ENCODE assay signal across 11 mouse cellular contexts in genomic region chr15:24992665-24993324, GRCm38 (mm10).
DNase-seq lines count a peak whose midpoint lies in the region; ATAC-seq and TF ChIP-seq lines count a peak whose summit lies in the region.
"Had no signal": no experiment of that assay in that cellular context is flagged by ENCODE, and none has a peak within 500 bp of the region (broad histone marks: within the 10 kb centered on the region; RNA-seq: fewer than 3 reads in every experiment).

No protein-coding gene starts in this region.

- peak overlapping the region; percentile 17; the same call in 1 of the 2 replicates for H3K27ac ChIP-seq in hindbrain, postnatal 0 days
- H3K27ac ChIP-seq in midbrain, embryonic 13.5 days = peak overlapping the region; percentile 75
- H3K27ac ChIP-seq in thymus, adult 2 months (ENCODE audit: control insufficient read depth, insufficient read depth, low read length) = no peak overlapping the region
- H3K27ac ChIP-seq: heart, embryonic 10.5 days; limb, embryonic 12.5 days had no signal

- peak; percentile 88 for ATAC-seq in hindbrain, postnatal 0 days
- ATAC-seq in midbrain, embryonic 13.5 days = peak; percentile 91

- no peaks in the 10 kb centered on the region for H3K36me3 ChIP-seq in hindbrain, postnatal 0 days (ENCODE audit: insufficient read depth, low read length)
- H3K36me3 ChIP-seq in midbrain, embryonic 13.5 days = no peaks in the 10 kb centered on the region
- no peaks in the 10 kb centered on the region for H3K36me3 ChIP-seq in thymus, adult 2 months (ENCODE audit: control insufficient read depth, insufficient read depth, low read length)
- H3K36me3 ChIP-seq: heart, embryonic 10.5 days; limb, embryonic 12.5 days had no signal

- no peak for TF ChIP-seq CTCF in hindbrain, postnatal 0 days (IDR thresholded peaks at IDR 0.05; ENCODE audit: low read depth)
- no peak for TF ChIP-seq CTCF in thymus, adult 2 months (IDR thresholded peaks at IDR 0.05; ENCODE audit: borderline replicate concordance, control insufficient read depth, extremely low read depth, insufficient read depth, low read length, poor library complexity)

- no peaks in the 10 kb centered on the region for H3K4me1 ChIP-seq in hindbrain, postnatal 0 days (ENCODE audit: insufficient read depth, low read length)
- no peaks in the 10 kb centered on the region for H3K4me1 ChIP-seq in midbrain, embryonic 13.5 days (replicated peaks)
- no peaks in the 10 kb centered on the region for H3K4me1 ChIP-seq in thymus, adult 2 months (replicated peaks; ENCODE audit: control insufficient read depth, insufficient read depth, low read length)
- H3K4me1 ChIP-seq: heart, embryonic 10.5 days; limb, embryonic 12.5 days had no signal

- peak overlapping the region; percentile 31; the same call in 1 of the 2 replicates for H3K4me2 ChIP-seq in hindbrain, postnatal 0 days (ENCODE audit: low read depth, low read length)
- H3K4me2 ChIP-seq in midbrain, embryonic 13.5 days (replicated peaks) = peak overlapping the region; percentile 9; the same call in 1 of the 2 replicates
- H3K4me2 ChIP-seq: limb, embryonic 12.5 days had no signal

- DNase-seq in R1 (ENCODE audit: low read depth, low spot score) (peak; percentile 38), ZHBTc4 (ENCODE audit: low read depth, low spot score) (peak; percentile 10)
- DNase-seq in hindbrain, postnatal 0 days (ENCODE audit: low spot score) = peak; percentile 88
- no peak for DNase-seq in thymus, adult 2 months
- no peak for DNase-seq in ovary, postnatal 14 days (ENCODE audit: low spot score)
- DNase-seq in kidney, adult 8-10 months = no peak
- DNase-seq: adrenal gland, postnatal 14 days; kidney, adult 18-20 months had no signal

- 47% methylated on average over 14 of the region's 14 CpGs for WGBS in hindbrain, postnatal 0 days
- WGBS in midbrain, embryonic 13.5 days = 67% methylated on average over 14 of the region's 14 CpGs
- WGBS in thymus, adult 2 months = 92% methylated on average over 14 of the region's 14 CpGs

- no peaks in the 10 kb centered on the region for H3K27me3 ChIP-seq in hindbrain, postnatal 0 days (ENCODE audit: insufficient read depth, low read length)
- H3K27me3 ChIP-seq in midbrain, embryonic 13.5 days = no peaks in the 10 kb centered on the region
- H3K27me3 ChIP-seq in thymus, adult 2 months (ENCODE audit: control insufficient read depth, insufficient read depth, low read length) = no peaks in the 10 kb centered on the region
- H3K27me3 ChIP-seq: limb, embryonic 12.5 days had no signal

- no peaks in the 10 kb centered on the region for H3K9me3 ChIP-seq in hindbrain, postnatal 0 days (ENCODE audit: low read length)
- H3K9me3 ChIP-seq in midbrain, embryonic 13.5 days = no peaks in the 10 kb centered on the region
- H3K9me3 ChIP-seq: heart, embryonic 10.5 days; limb, embryonic 12.5 days had no signal

- no peak overlapping the region for H3K9ac ChIP-seq in hindbrain, postnatal 0 days (replicated peaks; ENCODE audit: low read length)
- H3K9ac ChIP-seq in midbrain, embryonic 13.5 days (replicated peaks) = no peak overlapping the region
- H3K9ac ChIP-seq: limb, embryonic 12.5 days had no signal

- no peak for TF ChIP-seq POLR2A in thymus, adult 2 months (IDR thresholded peaks at IDR 0.05; ENCODE audit: control insufficient read depth, extremely low read depth, insufficient read depth, low read length, poor library complexity)

- no peak overlapping the region for H3K4me3 ChIP-seq in hindbrain, postnatal 0 days (ENCODE audit: low read length)
- H3K4me3 ChIP-seq in midbrain, embryonic 13.5 days (replicated peaks) = no peak overlapping the region
- no peak overlapping the region for H3K4me3 ChIP-seq in thymus, adult 2 months (ENCODE audit: control insufficient read depth, insufficient read depth, low read length)
- H3K4me3 ChIP-seq: heart, embryonic 10.5 days; limb, embryonic 12.5 days had no signal

Comparison
In these comparisons a context has a peak if more than half of its experiments do, and no peak if none do; other contexts are left out.
1. DNase-seq: peak in R1 (single experiment), ZHBTc4 (single experiment) and hindbrain, postnatal 0 days (single experiment); none in thymus, adult 2 months (single experiment), ovary, postnatal 14 days (single experiment) and kidney, adult 8-10 months (0 of 2).